Mouse (Mus musculus) cortical plate, adult 2 months (tissue): ENCODE measurements around the gene Hcar2.

Experiments
- CTCF ChIP-seq: fragments of 200-500 bp; IDR thresholded peaks from 2 replicates; pipeline ENCODE4 v1.5.1; 2011; ENCODE audit warnings: mild to moderate bottlenecking, control low read depth, low read length; ENCODE audit not compliant: insufficient read depth; ENCODE audit errors: extremely low read depth
- POLR2A ChIP-seq: fragments of 200-500 bp; IDR thresholded peaks from 2 replicates; pipeline ENCODE4 v1.6.1; 2011; ENCODE audit warnings: mild to moderate bottlenecking, low read length, control low read depth; ENCODE audit not compliant: insufficient read depth; ENCODE audit errors: extremely low read depth

- TF ChIP-seq CTCF (no peak), POLR2A (no peak)
Observed at GRCm38 (mm10) chr5:123869615-123870014, 4.3 kb upstream of the Hcar2 start.
